Mouse (Mus musculus): ENCODE results near the gene Alox5ap.
A peak's percentile ranks its signal among the peaks of the same experiment; 100 is the strongest.

The Alox5ap gene

GRCm38 (mm10) chr5:149314514-149315081 is 50.0 kb downstream of the Alox5ap start:
- DNase-seq (ENCODE audit: low spot score in 2 of 2) = no peak

- no peak for DNase-seq (ENCODE audit: low spot score in 2 of 2)
Measured at GRCm38 (mm10) chr5:149316926-149317325, 52.4 kb downstream of the Alox5ap start.

- DNase-seq (ENCODE audit: low spot score in 2 of 2) = no peak
Measured at GRCm38 (mm10) chr5:149319874-149320323, 55.3 kb downstream of the Alox5ap start.

GRCm38 (mm10) chr5:149320534-149321482 is 56.2 kb downstream of the Alox5ap start:
- peak in 1 of 2 experiments; percentile 29 for DNase-seq (ENCODE audit: low spot score in 2 of 2)

- DNase-seq (ENCODE audit: low spot score in 2 of 2) = no peak
Measured at GRCm38 (mm10) chr5:149321909-149322841, 57.6 kb downstream of the Alox5ap start.

- no peak for DNase-seq (ENCODE audit: low spot score in 2 of 2)
Measured at GRCm38 (mm10) chr5:149322938-149323553, 58.5 kb downstream of the Alox5ap start.

GRCm38 (mm10) chr5:149324739-149325138 is 60.2 kb downstream of the Alox5ap start:
- DNase-seq (ENCODE audit: low spot score in 2 of 2) = no peak

- DNase-seq (ENCODE audit: low spot score in 2 of 2) = peak; percentile 37 to 38
Measured at GRCm38 (mm10) chr5:149329098-149329887, 64.7 kb downstream of the Alox5ap start.

GRCm38 (mm10) chr5:149330601-149331000 is 66.0 kb downstream of the Alox5ap start:
- DNase-seq (ENCODE audit: low spot score in 2 of 2) = no peak

- DNase-seq (ENCODE audit: low spot score in 2 of 2) = no peak
Measured at GRCm38 (mm10) chr5:149331407-149332143, 67.0 kb downstream of the Alox5ap start.

GRCm38 (mm10) chr5:149332787-149333186 is 68.2 kb downstream of the Alox5ap start:
- DNase-seq (ENCODE audit: low spot score in 2 of 2) = no peak

GRCm38 (mm10) chr5:149333941-149334698 is 69.6 kb downstream of the Alox5ap start:
- no peak for DNase-seq (ENCODE audit: low spot score in 2 of 2)

- DNase-seq (ENCODE audit: low spot score in 2 of 2) = no peak
Measured at GRCm38 (mm10) chr5:149335009-149335408, 70.4 kb downstream of the Alox5ap start.

- peak; percentile 78 to 84 for DNase-seq (ENCODE audit: low spot score in 2 of 2)
Measured at GRCm38 (mm10) chr5:149335563-149336238, 71.1 kb downstream of the Alox5ap start.

GRCm38 (mm10) chr5:149337148-149337547 is 72.6 kb downstream of the Alox5ap start:
- no peak for DNase-seq (ENCODE audit: low spot score in 2 of 2)

Data from urinary bladder, postnatal 36 days (tissue).